Mouse (Mus musculus) urinary bladder, postnatal 10 days (tissue): ENCODE results near the gene Ccdc138.
A peak's percentile ranks its signal among the peaks of the same experiment; 100 is the strongest.

Source experiments
- DNase-seq: peaks from one replicate; pipeline ENCODE4 v3.0.0; 2022; ENCODE audit warnings: low spot score

Gene Ccdc138

DNA sequence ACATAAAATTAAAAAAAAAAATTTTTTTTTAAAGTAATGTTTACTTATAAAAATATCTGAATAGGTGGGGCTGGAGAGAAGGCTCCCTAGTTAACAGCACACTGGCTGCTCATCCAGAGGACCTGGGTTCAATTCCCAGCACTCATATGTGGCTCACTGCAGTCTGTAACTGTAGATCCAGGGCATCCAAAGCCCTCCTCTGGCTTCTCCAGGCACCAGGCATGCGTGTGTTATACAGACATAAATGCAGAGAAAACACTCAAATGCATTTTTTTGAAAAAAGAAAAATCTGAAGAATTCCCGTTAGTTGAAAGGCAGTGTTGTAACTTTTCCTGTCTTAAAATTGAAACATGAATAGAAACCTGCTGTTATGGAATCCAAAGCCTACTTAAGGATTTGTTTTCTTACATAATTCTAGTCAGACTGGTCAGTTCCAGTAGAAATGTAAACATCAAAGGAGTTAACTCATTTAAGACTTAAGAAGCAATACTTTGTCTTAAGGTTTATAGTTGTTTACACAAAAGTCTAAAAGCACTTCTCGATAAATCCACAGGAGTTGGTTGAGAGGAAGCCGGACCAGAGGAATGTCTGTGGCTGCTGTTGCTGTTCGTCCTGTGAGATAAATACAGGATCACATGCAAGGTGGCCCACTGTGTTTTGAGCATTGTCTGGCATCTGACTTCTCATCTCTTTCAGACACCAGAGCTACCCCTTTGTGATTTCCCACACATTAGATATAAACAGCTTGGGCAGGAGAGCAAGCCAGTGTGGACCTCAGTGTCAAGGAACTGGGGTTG is 87.9 kb downstream of the Ccdc138 start:
- DNase-seq: no peak

DNA sequence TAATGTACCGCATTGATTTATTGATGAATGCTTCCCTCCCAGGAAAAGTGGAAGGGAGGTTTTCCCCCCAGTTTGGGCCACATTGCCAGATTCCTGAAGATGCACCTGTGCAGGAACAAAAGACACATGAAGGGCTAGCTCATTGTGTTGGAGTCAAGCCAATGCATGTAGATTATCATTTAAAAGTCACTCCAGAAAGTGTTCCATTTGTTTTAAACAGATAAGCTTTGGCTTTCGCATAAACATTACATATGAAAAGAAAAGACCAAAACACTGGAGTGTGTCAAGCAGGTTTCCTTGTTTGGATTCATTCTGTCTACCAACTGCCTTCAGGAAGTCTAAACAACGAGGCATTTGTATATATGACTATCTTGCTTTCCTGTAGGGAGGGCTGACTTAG is 96.7 kb downstream of the Ccdc138 start:
- no peak for DNase-seq

GRCm38 (mm10) chr10:58595197-58595596 is 97.4 kb downstream of the Ccdc138 start:
- DNase-seq: no peak

DNA sequence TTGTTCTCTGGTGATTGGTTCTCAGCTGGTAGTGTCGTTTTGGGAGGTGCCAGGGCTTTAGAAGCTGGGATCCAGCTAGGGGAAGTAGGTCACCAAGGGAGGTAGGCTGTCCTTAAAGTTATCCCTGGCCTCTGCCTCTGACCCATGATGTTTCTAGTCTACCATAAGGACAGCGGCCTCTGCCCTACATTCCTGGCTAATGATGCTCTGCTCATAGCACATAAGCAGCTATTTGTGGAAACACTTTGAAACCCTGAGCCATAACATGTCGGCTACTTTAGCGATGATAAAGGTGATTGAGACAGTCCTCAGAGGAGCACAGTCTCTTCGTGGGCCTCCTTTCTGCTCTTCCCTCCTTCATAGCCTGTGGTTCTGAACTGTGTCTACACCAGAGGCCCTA is 98.1 kb downstream of the Ccdc138 start:
- no peak for DNase-seq

DNA sequence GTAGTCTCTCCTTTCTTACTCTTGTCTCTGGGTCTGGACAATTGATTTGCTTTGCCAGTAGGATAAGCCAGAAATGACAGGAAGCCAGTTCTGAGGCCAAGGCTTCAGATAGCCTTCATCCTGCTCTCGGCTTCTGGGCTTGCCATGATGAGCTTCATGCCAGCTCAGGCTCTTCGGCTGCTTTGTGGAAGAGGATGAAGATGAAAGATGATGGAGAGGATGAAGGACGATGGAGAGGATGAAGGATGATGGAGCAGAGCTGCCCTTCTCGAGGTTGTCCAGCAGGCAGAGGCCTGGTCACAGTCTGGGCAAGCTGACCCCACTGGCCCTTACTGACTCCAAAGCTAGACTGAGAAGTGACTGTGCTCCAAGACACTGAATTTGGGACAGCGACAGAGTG is 102.4 kb downstream of the Ccdc138 start:
- no peak for DNase-seq

DNA sequence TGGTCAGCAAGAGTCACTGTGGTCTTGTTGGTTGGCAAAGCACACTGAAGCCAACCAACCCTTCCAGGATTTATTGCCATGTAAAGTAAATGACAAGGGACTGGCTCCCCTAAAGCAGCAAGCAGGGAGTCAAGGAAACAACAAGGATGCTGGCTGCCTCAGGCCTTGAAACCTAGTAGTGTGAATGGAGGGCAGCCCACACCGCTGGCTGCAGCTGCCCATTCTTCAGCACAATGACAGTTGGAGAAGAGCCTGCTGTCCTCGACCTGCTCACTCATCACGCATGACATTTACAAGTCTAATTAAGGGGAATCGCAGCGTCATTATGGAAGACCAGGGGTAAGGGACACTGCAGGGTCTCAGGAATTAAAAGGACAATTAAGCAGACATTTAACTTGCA is 103.2 kb downstream of the Ccdc138 start:
- no peak for DNase-seq

DNA sequence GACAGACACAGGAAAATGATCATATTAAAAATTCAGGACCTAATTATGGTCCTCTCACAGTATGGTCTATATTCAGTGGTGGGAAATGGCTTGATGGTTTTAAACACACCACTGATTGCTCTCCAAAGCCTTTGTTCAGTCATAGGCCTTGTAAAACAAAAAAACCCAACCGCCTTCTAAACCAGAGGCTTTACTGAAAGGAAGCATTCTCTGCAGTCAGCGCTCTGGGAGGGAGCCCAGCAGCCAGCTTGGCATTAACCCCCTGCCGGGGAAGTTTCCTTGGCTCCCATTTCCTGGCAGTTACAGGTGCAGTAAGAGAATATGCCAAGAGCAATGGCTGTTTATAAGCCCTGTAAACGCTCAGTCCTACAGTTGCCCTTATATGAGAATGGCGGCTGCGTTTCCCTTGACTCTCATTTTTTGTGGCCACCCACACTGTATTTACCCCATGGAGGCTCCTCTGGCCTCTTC is 103.7 kb downstream of the Ccdc138 start:
- no peak for DNase-seq

DNA sequence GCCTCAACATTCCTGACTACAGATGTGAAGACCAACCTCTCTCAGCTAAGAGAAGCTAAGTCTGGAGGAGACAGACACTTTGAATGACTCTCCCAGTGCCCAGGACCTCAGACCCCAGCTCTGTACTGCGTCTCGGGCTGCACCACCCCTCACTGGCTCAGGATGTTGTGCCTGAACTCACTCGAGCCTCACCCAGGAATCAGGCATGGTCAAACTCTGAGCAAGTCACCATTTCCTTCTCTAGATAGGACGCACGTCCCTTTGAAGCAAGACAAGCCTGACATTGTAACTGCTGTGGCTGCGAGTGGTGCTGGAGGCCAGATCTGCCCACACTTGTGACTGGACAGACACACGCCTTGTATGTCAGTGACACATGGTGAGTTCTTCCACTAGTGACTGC is 104.2 kb downstream of the Ccdc138 start:
- DNase-seq: no peak

DNA sequence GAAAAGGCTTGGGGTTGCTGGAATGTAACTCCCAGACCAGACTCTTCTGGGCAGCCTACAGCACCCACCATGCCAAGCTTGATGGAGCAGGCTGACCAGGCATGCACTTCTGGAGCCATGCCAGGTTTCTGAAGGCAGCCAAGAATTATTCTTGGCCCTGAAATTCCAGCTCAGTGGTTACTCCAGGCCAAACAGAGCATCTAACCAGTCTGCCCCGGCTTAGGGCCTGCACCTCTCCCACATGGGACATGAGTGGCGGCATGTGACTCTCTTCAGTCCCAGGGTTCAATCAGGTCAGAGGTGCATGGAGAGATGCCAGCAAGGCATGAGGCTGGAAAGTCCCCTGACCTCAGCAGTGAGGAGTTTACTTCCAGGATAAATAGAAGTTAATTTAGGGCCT is 107.0 kb downstream of the Ccdc138 start:
- peak; percentile 28 for DNase-seq

GRCm38 (mm10) chr10:58606356-58606755 is 108.6 kb downstream of the Ccdc138 start:
- no peak for DNase-seq

- DNase-seq: no peak
These were observed 111.1 kb downstream of the Ccdc138 start for GRCm38 (mm10) chr10:58608858-58609257.

DNA sequence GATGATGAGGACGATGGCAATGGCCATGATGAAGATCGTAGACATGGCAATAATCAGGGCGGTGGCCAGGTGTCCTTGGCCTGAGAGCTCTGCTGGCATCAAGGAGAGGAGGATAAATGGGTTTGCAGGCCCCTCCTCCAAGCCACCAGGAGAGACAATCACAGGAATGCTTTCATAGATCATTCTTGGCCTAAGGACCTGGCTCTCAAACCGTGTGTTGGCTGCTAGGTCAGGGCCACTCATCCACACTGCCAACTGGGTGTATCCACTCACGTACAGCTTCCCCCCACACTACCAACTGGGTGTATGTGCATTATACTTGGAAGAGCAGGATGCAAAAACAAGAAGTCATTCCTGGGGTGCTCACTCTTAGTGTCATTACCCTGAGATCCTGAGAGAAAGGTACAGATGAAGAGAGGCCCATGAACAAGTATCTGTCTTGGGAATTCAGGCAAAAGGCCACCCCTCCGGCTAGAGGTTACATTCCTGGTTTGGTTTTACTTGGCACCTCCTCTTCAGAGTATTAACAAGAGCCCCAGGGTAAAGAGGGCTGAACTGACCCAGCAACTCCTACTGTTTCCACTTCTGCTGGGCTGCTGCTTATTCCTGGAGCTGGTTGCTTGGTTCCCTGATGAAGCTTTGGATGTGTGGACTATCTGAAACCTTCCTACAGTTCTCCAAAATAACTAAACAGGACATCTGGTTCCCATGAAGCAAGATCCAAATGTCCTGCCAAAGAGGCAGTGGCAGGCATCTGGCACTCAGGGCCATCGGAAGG is 112.9 kb downstream of the Ccdc138 start:
- no peak for DNase-seq

DNA sequence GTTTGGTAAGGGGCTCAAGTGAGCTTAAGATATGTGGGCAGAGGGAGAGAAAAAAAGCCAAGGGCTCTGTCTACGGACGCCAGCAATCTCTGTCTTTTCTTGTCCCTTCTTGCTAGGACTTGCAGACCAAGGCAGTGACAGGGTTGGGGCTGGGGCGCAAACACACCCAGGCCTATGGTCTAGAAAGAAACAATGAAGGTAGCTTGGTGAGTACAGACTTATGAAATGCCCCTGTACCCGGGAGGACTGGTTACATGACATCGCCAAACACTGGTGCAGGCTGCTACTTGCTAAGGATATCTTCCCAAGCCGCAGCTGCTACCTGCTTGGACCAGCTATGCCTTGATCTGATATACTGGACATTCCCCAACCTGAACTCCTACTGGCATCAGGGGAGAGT is 116.9 kb downstream of the Ccdc138 start:
- DNase-seq: no peak

GRCm38 (mm10) chr10:58616565-58616964 is 118.8 kb downstream of the Ccdc138 start:
- DNase-seq: no peak

GRCm38 (mm10) chr10:58618501-58619216 is 120.9 kb downstream of the Ccdc138 start:
- DNase-seq: no peak

DNA sequence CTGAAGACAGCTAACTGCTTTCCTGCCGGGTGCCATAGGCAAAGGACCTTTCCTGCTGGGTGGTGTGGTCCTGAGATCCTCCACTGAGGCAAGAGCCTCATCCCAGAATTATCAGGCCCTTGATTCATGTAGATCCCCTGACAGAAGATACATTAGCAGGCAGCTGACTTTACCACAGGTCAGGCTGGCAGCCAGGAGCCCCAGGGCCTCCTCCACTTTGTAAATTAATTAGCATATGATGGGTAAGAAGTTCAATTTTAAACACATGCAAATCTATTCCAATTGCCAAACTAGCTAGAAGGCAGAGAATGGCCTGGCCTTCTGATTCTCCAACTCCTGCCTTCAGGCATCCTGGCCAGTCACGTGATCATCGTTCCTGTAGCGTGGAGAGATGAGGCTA is 121.5 kb downstream of the Ccdc138 start:
- no peak for DNase-seq

GRCm38 (mm10) chr10:58624848-58625711 is 127.3 kb downstream of the Ccdc138 start:
- DNase-seq: no peak
